Mouse (Mus musculus): ENCODE data around the gene Hk2.

Gene Hk2

GRCm38 (mm10) chr6:82774321-82774764 lies at the start of gene Hk2:
Gene Hk2, minus strand, starts transcription at chr6:82774454.
- peak; percentile 69 to 73 for DNase-seq

GRCm38 (mm10) chr6:82821758-82822253 lies 47.6 kb upstream of the Hk2 start:
- DNase-seq, result no peak

DNA sequence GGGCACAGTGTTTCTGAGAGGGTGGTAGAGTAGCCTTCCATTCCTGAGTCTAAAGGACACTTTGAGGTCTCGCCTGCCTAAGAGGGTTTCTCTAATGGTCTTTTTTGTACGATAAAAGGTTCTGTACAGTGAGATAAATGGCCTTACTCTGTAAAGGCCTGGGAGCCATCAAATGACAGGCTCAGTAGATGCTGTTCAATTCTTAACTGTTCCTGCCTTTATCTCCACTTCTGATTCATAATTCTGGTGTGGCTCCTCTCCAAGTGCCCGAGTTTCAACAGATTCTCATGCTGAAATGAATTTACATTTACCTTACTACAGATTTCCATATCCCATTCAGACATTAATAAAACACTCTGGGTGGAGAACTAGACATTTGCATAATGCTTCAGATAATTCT lies 46.5 kb upstream of the Hk2 start:
- no peak for DNase-seq

DNA sequence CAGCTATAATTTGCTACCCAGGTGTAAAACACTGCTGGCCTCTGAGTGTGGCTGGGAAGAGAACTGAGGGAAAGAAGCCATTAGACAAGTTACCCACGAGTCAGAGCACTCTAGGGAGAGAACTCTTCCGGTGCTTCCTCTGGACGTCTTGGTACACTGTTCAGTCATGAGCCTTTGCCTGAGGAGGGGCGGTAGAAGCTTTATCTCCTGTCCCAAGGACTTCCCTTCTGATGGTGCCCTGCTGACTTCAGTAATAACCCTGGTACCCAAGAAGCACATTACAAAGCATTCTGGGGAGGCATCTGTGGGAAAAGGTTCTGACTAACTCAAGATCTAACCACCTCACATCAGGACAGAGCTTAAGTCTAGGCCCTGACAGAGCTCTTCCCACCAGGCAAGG lies 40.6 kb upstream of the Hk2 start:
- no peak for DNase-seq

DNA sequence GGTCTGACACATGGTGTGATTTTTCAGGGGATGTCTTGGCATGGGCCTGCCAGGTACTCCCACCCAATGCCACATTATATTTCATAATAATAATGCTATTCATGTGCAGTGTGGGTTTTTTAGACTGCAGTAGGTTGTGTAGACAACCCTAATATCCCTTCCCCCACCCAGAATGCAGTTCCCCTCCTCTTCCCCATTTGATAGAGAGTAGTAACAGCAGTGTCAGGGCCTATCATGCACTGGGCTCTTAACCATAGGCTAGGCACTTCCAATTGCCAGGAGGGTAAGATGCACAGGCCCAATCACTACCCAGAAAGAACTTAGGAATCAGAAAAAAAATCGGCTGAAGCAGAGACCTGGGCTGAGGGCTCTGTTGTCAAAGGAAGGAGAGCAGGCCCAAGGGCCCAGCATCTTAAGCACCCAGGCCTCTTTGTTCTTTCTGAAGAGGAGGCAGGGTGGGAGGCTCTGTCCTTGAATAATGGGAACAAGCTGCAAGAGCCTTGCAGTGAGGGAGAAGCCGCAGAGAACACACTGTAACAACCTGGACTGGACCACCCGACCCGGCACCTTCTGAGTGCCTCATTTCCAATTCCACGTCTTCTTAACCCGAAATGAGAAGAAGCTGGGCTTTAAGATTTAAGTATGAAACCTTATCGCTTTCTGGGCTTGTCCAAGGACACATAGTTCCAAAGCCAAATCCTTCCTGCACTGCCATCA lies 33.9 kb upstream of the Hk2 start:
- DNase-seq, result no peak

DNA sequence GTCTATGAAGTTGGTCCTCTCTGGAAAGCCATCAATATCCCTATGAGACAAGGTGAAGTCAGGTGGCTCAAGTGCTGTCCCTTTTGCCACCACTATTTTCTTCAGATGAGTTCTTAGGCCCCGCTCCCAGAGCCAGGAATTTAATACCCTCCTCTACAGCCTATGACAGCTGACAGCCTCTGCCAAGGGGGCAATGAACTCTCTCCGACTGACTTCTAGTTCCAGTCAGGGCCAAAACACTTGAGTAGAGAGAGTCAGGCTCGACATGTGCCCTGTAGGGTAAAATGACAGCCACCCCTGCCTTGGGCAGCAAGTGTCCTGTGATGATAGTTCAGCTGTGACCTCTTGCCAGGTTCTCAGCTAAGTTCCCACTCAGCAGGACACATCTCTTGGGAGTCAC lies 32.7 kb upstream of the Hk2 start:
- no peak for DNase-seq

GRCm38 (mm10) chr6:82806503-82806902 lies 32.2 kb upstream of the Hk2 start:
- DNase-seq, result no peak

- no peak for DNase-seq
Measured at GRCm38 (mm10) chr6:82805894-82806293, 31.6 kb upstream of the Hk2 start.

GRCm38 (mm10) chr6:82804984-82805383 lies 30.7 kb upstream of the Hk2 start:
- no peak for DNase-seq

DNA sequence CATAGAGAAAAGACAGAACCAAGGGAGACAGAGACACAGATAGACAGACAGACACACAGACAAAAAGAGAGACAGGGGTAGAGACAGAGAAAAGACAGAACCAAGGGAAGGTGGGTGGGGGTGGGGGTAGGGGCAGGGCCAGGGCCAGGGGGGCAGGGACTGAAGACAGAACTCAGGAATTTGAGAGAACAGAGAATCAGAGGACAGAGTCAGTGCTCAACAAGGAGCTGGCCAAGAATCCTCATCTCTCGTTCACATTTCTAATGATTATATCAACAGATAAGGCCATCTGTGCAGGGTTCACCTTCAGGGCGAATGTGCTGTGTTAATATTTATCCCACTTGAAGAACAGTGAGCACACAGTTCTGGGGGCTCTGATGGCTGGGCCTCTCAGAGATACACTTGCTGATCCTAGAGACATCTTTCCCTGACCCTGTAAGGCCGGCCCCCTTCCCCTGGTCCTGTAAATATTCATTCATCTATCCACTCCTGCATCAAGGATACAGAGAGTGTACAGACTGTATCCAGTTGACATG lies 24.0 kb upstream of the Hk2 start:
- no peak for DNase-seq

- DNase-seq, result no peak
Measured at GRCm38 (mm10) chr6:82797300-82797839, 23.1 kb upstream of the Hk2 start.

DNA sequence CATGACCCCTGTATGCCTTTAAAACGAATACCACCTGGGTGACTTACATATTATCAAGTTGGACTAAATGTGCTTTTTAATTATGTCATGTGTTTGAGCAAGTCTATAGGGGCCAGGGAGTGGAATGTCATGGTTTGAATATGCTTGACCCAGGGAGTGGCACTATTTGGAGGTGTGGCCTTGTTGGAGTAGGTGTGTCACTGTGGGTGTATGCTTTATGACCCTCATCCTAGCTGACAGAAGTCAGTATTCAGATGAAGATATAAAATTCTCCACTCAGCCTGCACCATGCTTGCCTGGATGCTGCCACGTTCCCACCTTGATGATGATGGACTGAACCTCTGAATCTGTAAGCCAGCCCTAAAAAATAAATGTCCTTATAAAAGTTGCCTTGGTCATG lies 16.6 kb upstream of the Hk2 start:
- DNase-seq, result no peak

GRCm38 (mm10) chr6:82783906-82784305 lies 9.7 kb upstream of the Hk2 start:
- no peak for DNase-seq

DNA sequence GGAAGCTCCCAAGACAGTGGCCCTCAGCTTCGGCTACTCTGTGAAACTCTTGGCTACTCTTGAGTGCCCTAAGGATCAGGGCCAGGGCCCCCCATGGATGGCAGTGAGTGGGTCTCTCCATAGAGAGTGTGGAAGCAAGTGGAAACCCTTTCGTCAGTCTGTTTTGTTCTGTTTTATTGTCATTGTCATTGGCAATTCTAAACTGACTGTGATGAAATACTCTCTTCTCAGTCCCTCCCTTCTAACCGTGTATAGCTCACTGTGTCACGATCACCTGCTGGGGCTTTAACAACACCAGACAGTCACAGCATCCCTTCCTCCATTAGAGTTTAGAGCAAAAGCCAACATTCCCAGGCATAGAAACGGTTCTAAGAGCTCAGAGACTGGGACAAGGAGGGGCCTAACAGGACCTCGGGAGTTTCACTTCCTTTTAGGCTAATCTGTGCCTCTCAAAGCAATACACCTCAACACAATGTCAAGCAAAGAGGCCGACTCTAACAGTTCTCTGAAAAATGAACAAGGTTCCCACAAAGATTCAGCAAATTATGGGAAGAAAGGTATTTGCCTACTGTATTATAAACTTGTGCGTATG lies 6.6 kb upstream of the Hk2 start:
- DNase-seq, result no peak

- DNase-seq, result no peak
Measured at GRCm38 (mm10) chr6:82780369-82780768, 6.1 kb upstream of the Hk2 start.

DNA sequence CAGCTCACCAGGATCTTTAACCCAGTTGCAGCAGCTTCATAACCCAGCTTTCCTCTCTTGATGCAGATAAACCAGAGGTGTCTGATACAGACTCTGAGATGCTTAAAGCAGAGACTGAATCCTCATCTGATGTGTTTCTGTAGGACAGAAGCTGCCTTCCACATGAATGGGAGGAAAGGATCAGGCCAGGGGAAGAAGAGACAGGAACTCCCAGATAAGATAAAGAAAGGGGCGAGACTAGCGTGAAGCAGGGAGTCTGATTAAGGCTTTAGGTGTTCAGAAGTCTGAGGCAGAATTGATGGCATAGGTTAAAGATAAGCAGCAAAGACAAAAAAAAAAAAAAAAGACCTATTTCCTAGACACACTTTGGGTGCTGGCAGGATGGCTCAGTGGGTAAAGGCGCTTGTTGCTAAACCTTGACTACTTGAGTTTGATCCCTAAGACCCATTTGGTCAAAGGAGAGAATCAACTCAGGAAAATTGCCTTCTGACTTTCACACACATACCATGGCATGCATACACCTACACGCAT lies 2.9 kb upstream of the Hk2 start:
- DNase-seq, result no peak

DNA sequence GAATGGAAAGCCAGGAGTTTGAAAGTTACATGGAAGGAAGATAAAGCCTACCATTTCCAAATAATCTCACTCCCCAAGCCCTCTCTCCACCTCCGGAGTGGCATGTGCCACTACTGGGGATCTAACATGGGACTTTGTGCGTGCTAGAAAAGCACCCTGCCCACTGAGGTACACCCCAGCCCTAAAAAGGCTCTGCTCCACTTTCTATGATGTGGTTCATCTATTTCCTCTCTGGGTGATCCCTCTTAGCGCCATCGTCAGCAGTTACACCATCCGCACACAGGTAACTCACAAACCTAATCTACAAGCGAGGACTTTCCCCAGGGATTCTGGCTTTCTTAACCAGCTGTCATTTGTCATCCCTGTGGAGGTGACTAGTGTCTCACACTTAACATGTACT lies 1.1 kb upstream of the Hk2 start:
- no peak for DNase-seq

- peak; percentile 11 to 42 for DNase-seq
Measured at GRCm38 (mm10) chr6:82773261-82774131, 758 bp downstream of the Hk2 start.

- DNase-seq, result no peak
Measured at GRCm38 (mm10) chr6:82772451-82773101, 1.7 kb downstream of the Hk2 start.

- no peak for DNase-seq
Measured at GRCm38 (mm10) chr6:82771981-82772409, 2.3 kb downstream of the Hk2 start.

DNA sequence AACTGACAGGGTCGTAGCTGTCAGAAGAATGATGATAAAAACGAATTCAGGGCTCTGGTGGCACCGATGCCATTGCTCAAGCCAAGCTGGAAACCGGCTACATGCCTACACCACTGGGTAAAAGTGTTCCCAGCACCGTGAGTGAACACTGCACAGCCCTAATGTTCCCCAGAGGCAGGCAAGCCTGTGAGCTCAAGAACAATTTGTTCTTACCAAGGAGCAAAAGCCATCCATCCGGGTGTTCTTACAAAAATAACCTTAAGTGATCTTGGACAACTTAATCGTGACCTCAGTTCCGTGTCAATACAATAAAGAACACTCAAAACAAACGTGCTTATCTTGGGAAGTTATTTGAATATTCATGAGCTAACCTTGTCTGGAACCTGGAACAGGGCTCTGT lies 3.2 kb downstream of the Hk2 start:
- no peak for DNase-seq

GRCm38 (mm10) chr6:82770286-82770685 lies 4.0 kb downstream of the Hk2 start:
- DNase-seq, result no peak

All from spleen, adult 18-20 months (tissue).